Mouse (Mus musculus) central nervous system, embryonic 18 days (tissue): ENCODE measurements around the gene Npas1. TPM values are rescaled to one million over a fixed set of nuclear protein-coding genes. Genes with fewer than 3 reads are reported as not detected.

ENCODE experiments used
- polyA plus RNA-seq: library from polyadenylated mRNA; depleted of rRNA; stranded (reverse); fragments of >200 nt; gene quantifications from 2 replicates; pipeline ENCODE4 v1.2.3, GENCODE M21; 2012; rRNA removed

Npas1 gene
- polyA plus RNA-seq: 12.0 and 16.5 TPM in 2 replicates

DNA sequence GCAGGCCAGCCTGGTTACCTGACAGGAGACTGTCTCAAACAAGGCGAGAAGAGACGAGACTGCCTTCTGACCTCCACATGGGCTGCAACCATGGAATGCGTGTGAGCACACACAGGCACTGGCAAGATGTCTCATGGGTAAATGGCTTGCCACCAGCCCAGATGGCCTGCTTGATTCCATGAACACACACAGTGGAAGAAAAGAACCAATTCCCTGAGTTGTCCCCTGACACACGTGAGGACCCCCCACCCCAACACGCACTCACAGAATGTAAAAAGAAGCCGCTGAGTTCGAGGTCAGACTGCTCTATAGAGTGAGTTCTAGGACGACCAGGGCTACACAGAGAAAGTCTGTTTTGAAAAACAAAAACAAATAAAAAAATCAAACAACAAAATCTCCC lies at the start of gene Npas1:
Gene Npas1, minus strand, starts transcription at position 101 of the 400 bp plus-strand sequence.

DNA sequence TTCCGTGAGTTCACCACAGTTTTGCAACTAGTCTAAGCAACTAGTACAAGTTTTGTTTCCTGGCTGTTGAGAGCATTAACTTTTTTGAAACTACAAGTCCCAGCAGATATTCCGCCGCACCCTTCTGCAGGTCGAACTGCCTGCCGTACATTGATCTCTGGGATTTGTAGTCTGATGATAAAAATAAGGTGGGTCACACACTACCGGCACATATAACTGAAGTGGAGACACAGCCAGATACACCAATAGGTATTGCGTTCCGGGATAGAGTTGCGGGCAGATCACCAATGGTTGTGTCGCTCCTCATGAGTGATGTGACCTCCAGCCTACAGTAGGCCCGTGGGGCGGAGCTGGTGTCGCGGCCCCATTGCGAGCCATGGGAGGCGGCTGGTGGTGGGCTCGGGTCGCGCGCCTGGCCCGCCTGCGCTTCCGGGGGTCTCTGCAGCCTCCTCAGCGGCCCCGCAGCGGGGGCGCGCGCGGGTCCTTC lies 24.9 kb downstream of the Npas1 start, which contains the start of gene Tmem160:
Gene Tmem160, plus strand, starts transcription at position 193 of the 487 bp plus-strand sequence.

Other genes starting within 250 kb of the Npas1 start
- 0.09 and 0.12 TPM in 2 replicates for gene C5ar2, start 233.6 kb downstream of the Npas1 start, polyA plus RNA-seq
- gene C5ar1, start 218.2 kb downstream of the Npas1 start, polyA plus RNA-seq: 0.74 and 1.6 TPM in 2 replicates
- gene Inafm1, start 204.1 kb downstream of the Npas1 start, polyA plus RNA-seq: 53.8 and 57.4 TPM in 2 replicates
- 40.8 and 46.5 TPM in 2 replicates for gene Ccdc9, start 190.9 kb downstream of the Npas1 start, polyA plus RNA-seq
- gene Bbc3, start 169.3 kb downstream of the Npas1 start, polyA plus RNA-seq: 38.4 and 42.7 TPM in 2 replicates
- 156 and 162 TPM in 2 replicates for gene Sae1, start 89.9 kb downstream of the Npas1 start, polyA plus RNA-seq
- gene Zc3h4, start 76.8 kb downstream of the Npas1 start, polyA plus RNA-seq: 42.4 and 44.3 TPM in 2 replicates
- gene Tmem160, start 24.9 kb downstream of the Npas1 start, polyA plus RNA-seq: 62.8 and 69.6 TPM in 2 replicates
- gene Arhgap35, start 137.3 kb upstream of the Npas1 start, polyA plus RNA-seq: 53.8 and 55.0 TPM in 2 replicates
- 0.05 TPM in 1 of 2 replicates, not detected in the other for gene Ceacam15, start 198.0 kb upstream of the Npas1 start, polyA plus RNA-seq
- not detected in 2 replicates for gene Ceacam9, start 244.2 kb upstream of the Npas1 start, polyA plus RNA-seq